Mouse (Mus musculus): ENCODE results near the gene Sema4d.
"Not testable (repeated sequence)": the region's sequence is repeated elsewhere in the genome, so short reads cannot be mapped to it uniquely, and the experiment has no call there.

Gene Sema4d

GRCm38 (mm10) chr13:51793425-51793891 is at the start of gene Sema4d:
Sema4d (minus strand) TSS chr13:51793747.
- peak; percentile 78 for DNase-seq (ENCODE audit: low read depth)

GRCm38 (mm10) chr13:51843298-51843697 is 49.8 kb upstream of the Sema4d start:
- DNase-seq (ENCODE audit: low read depth), result no peak

- DNase-seq (ENCODE audit: low read depth), result no peak
Observed at GRCm38 (mm10) chr13:51842773-51843172, 49.2 kb upstream of the Sema4d start.

- DNase-seq (ENCODE audit: low read depth), result no peak
Observed at GRCm38 (mm10) chr13:51842191-51842590, 48.6 kb upstream of the Sema4d start.

- DNase-seq (ENCODE audit: low read depth), result peak; percentile 63
Observed at GRCm38 (mm10) chr13:51841541-51842115, 48.1 kb upstream of the Sema4d start.

- DNase-seq (ENCODE audit: low read depth), result no peak
Observed at GRCm38 (mm10) chr13:51840702-51841101, 47.2 kb upstream of the Sema4d start.

- peak; percentile 69 for DNase-seq (ENCODE audit: low read depth)
Observed at GRCm38 (mm10) chr13:51839250-51840026, 45.9 kb upstream of the Sema4d start.

GRCm38 (mm10) chr13:51837402-51837801 is 43.9 kb upstream of the Sema4d start:
- no peak for DNase-seq (ENCODE audit: low read depth)

- not testable (repeated sequence) for DNase-seq (ENCODE audit: low read depth)
Observed at GRCm38 (mm10) chr13:51835208-51835607, 41.7 kb upstream of the Sema4d start.

- no peak for DNase-seq (ENCODE audit: low read depth)
Observed at GRCm38 (mm10) chr13:51834520-51834919, 41.0 kb upstream of the Sema4d start.

GRCm38 (mm10) chr13:51834024-51834423 is 40.5 kb upstream of the Sema4d start:
- DNase-seq (ENCODE audit: low read depth), result not testable (repeated sequence)

- no peak for DNase-seq (ENCODE audit: low read depth)
Observed at GRCm38 (mm10) chr13:51833611-51834010, 40.1 kb upstream of the Sema4d start.

- no peak for DNase-seq (ENCODE audit: low read depth)
Observed at GRCm38 (mm10) chr13:51832491-51832890, 38.9 kb upstream of the Sema4d start.

- peak; percentile 71 for DNase-seq (ENCODE audit: low read depth)
Observed at GRCm38 (mm10) chr13:51830744-51831450, 37.4 kb upstream of the Sema4d start.

GRCm38 (mm10) chr13:51823822-51824495 is 30.4 kb upstream of the Sema4d start:
- no peak for DNase-seq (ENCODE audit: low read depth)

- DNase-seq (ENCODE audit: low read depth), result no peak
Observed at GRCm38 (mm10) chr13:51821988-51822387, 28.4 kb upstream of the Sema4d start.

GRCm38 (mm10) chr13:51819351-51819750 is 25.8 kb upstream of the Sema4d start:
- no peak for DNase-seq (ENCODE audit: low read depth)

GRCm38 (mm10) chr13:51818944-51819326 is 25.4 kb upstream of the Sema4d start:
- DNase-seq (ENCODE audit: low read depth), result no peak

- DNase-seq (ENCODE audit: low read depth), result no peak
Observed at GRCm38 (mm10) chr13:51818170-51818943, 24.8 kb upstream of the Sema4d start.

GRCm38 (mm10) chr13:51816559-51817041 is 23.1 kb upstream of the Sema4d start:
- no peak for DNase-seq (ENCODE audit: low read depth)

GRCm38 (mm10) chr13:51815865-51816504 is 22.4 kb upstream of the Sema4d start:
- DNase-seq (ENCODE audit: low read depth), result peak; percentile 59

All from c-Kit-positive CD71-positive TER-119-negative erythroid progenitor cells, embryonic 14.5 days (primary cell).